Mouse (Mus musculus) embryonic facial prominence, embryonic 13.5 days (tissue): ENCODE data around the gene Efs. TPM values are rescaled to one million over a fixed set of nuclear protein-coding genes. Genes with fewer than 3 reads are reported as not detected.
"Not testable (repeated sequence)": the region's sequence is repeated elsewhere in the genome, so short reads cannot be mapped to it uniquely, and the experiment has no call there.

Experiments
- ATAC-seq: fragments of 200-750 bp; cut with Nextera tagmentation; 2 replicates; pipeline ENCODE4 v1.8.0; 2017; ENCODE audit warnings: low read depth; ENCODE audit not compliant: insufficient number of reproducible peaks, insufficient read depth, low FRiP score, low TSS enrichment
- H3K27ac ChIP-seq: fragments of 300-500 bp; sonication (generic); 2 replicates; pipeline ENCODE4 v1.5.1; 2015; ENCODE audit warnings: moderate library complexity, mild to moderate bottlenecking, inconsistent platforms
- H3K27me3 ChIP-seq: fragments of 300-500 bp; sonication (generic); 2 replicates; pipeline ENCODE4 v1.6.1; 2015; ENCODE audit warnings: mild to moderate bottlenecking, inconsistent platforms
- H3K36me3 ChIP-seq: fragments of 300-500 bp; sonication (generic); 2 replicates; pipeline ENCODE4 v1.6.1; 2015; ENCODE audit warnings: mild to moderate bottlenecking, inconsistent platforms
- H3K4me1 ChIP-seq: fragments of 300-500 bp; sonication (generic); 2 replicates; pipeline ENCODE4 v1.6.1; 2015; ENCODE audit warnings: inconsistent platforms
- H3K4me2 ChIP-seq: fragments of 300-500 bp; sonication (generic); 2 replicates; pipeline ENCODE4 v1.6.1; 2015; ENCODE audit warnings: moderate library complexity, mild to moderate bottlenecking, inconsistent platforms
- H3K4me3 ChIP-seq: fragments of 300-500 bp; sonication (generic); 2 replicates; pipeline ENCODE4 v1.5.1; 2015; ENCODE audit warnings: mild to moderate bottlenecking, inconsistent platforms
- H3K9ac ChIP-seq: fragments of 300-500 bp; sonication (generic); 2 replicates; pipeline ENCODE4 v1.6.1; 2015; ENCODE audit warnings: mild to moderate bottlenecking, inconsistent platforms
- H3K9me3 ChIP-seq: fragments of 300-500 bp; sonication (generic); 2 replicates; pipeline ENCODE4 v1.6.1; 2016; ENCODE audit warnings: inconsistent platforms
- WGBS: fragments of 180-500 bp; shearing (Covaris S2); methylation state at CpG from one replicate; pipeline ENCODE4 v1.1.7; 2015; ENCODE audit warnings: mixed read lengths; 5-methylcytosine and 5-hydroxymethylcytosine counted together
- polyA plus RNA-seq: library from polyadenylated mRNA; unstranded; fragments of >200 nt; fragmentation: Nextera tagmentation; extraction: Ambion mirVana; gene quantifications from 2 replicates; pipeline ENCODE4 v1.2.1, GENCODE M21; 2015

The Efs gene
- polyA plus RNA-seq = 50.3 and 50.9 TPM in 2 replicates

DNA sequence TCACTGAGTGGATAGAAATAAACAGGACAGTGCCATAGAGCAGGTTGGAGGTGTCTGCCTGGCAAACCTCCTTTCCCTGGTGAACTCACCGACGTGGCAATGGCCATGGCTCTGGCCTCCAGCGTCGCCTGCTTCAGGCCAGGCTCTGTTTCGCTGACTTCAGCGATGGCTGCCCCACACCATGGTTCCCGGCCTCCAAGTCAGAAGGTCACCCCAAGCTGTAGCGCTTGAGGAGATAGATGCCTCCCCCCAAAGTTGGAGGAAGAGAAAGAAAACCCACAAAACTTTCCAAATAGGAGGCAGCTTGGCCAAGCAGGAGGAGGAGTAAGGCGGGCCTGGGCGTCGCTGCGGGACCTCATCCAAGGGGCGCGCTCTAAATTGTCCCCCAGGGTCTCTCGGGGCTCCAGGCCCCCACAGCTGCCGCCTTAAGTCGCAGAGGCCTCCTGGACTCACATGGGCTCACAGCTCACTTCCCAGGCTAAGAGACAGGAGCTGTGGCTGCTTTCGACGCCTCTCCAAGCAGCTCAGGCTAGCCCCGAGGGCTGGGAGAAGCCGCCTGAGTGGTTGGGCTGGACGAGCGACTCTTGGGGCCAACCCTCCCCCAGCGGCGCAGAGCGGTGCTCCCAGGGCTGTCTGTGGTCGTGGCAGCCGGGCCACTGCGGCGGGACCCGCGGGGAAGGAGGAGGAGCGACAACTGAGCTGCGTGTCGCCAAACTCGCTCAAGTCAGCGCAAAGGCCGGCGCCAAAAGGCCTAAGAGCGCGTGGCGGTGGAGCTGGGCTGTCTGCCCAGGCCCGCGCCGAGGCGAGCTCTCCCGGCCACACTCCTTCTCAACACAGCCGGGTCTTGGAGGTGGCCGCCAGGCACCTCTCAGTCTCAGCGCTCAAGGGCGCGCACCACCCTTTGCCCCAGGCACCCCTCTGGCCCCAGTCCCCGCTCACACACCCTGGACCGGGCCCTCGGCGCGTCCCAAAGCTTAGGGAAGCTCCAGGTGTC lies at the start of gene Efs:
Gene Efs, minus strand, starts transcription at position 778 of the 994 bp plus-strand sequence.
- no peaks in the 10 kb centered on the region for H3K27me3 ChIP-seq
- H3K4me3 ChIP-seq = peak within 1 kb of the TSS; percentile 65
- H3K4me1 ChIP-seq = peaks cover 54% of the 10 kb centered on the region
- peaks cover 18% of the 10 kb centered on the region for H3K9me3 ChIP-seq
- peak within 1 kb of the TSS; percentile 97 for H3K9ac ChIP-seq
- peak within 1 kb of the TSS; percentile 92 for H3K4me2 ChIP-seq
- H3K27ac ChIP-seq = peak within 1 kb of the TSS; percentile 100
- WGBS = under 1% methylated on average over 50 of the region's 57 CpGs
- ATAC-seq = peak; percentile 60
- H3K36me3 ChIP-seq = peaks cover 26% of the 10 kb centered on the region

GRCm38 (mm10) chr14:54974068-54974791 lies 48.3 kb upstream of the Efs start:
- H3K4me3 ChIP-seq = no peak overlapping the region
- H3K36me3 ChIP-seq = no peaks in the 10 kb centered on the region
- no peak overlapping the region for H3K4me2 ChIP-seq
- ATAC-seq = no peak
- no peak overlapping the region for H3K27ac ChIP-seq
- H3K4me1 ChIP-seq = no peaks in the 10 kb centered on the region; the same call in 1 of the 2 replicates
- H3K9ac ChIP-seq = no peak overlapping the region
- no peaks in the 10 kb centered on the region for H3K9me3 ChIP-seq
- H3K27me3 ChIP-seq = peaks cover 4% of the 10 kb centered on the region; the same call in 1 of the 2 replicates
- 74% methylated on average over 6 of the region's 6 CpGs for WGBS

GRCm38 (mm10) chr14:54972786-54973185 lies 46.9 kb upstream of the Efs start:
- H3K9me3 ChIP-seq, H3K27ac ChIP-seq, H3K27me3 ChIP-seq, H3K36me3 ChIP-seq, H3K4me2 ChIP-seq, H3K9ac ChIP-seq, H3K4me1 ChIP-seq, H3K4me3 ChIP-seq, ATAC-seq: not testable (repeated sequence)
- 86% methylated on average over 9 of the region's 11 CpGs for WGBS

- ATAC-seq = no peak
- H3K36me3 ChIP-seq = no peaks in the 10 kb centered on the region
Observed at GRCm38 (mm10) chr14:54968344-54968743, 42.4 kb upstream of the Efs start.

GRCm38 (mm10) chr14:54967874-54968273 lies 41.9 kb upstream of the Efs start:
- H3K4me3 ChIP-seq = no peak overlapping the region
- no peak for ATAC-seq
- WGBS = 83% methylated on average over 3 of the region's 3 CpGs
- H3K36me3 ChIP-seq = no peaks in the 10 kb centered on the region
- no peaks in the 10 kb centered on the region for H3K9me3 ChIP-seq
- H3K27ac ChIP-seq = no peak overlapping the region
- H3K4me1 ChIP-seq = no peaks in the 10 kb centered on the region
- H3K4me2 ChIP-seq = no peak overlapping the region
- H3K9ac ChIP-seq = no peak overlapping the region
- H3K27me3 ChIP-seq = no peaks in the 10 kb centered on the region

More at GRCm38 (mm10) chr14:54968344-54968743, 42.4 kb upstream of the Efs start:
- Histone ChIP-seq H3K9me3 (no peaks in the 10 kb centered on the region), H3K9ac (no peak overlapping the region), H3K27me3 (no peaks in the 10 kb centered on the region), H3K4me3 (no peak overlapping the region), H3K4me2 (no peak overlapping the region), H3K27ac (no peak overlapping the region), H3K4me1 (no peaks in the 10 kb centered on the region)

- no peaks in the 10 kb centered on the region for H3K9me3 ChIP-seq
- H3K4me3 ChIP-seq = no peak within 1 kb of the TSS
- H3K4me2 ChIP-seq = no peak within 1 kb of the TSS
- no peak within 1 kb of the TSS for H3K9ac ChIP-seq
- H3K27ac ChIP-seq = no peak within 1 kb of the TSS
- no peak for ATAC-seq
- H3K36me3 ChIP-seq = no peaks in the 10 kb centered on the region
- WGBS = 71% methylated on average over 7 of the region's 7 CpGs
- no peaks in the 10 kb centered on the region for H3K27me3 ChIP-seq
- no peaks in the 10 kb centered on the region for H3K4me1 ChIP-seq
Observed at GRCm38 (mm10) chr14:54966320-54966977, 40.5 kb upstream of the Efs start, which contains the start of gene Myh6. Myh6 (minus strand) TSS chr14:54966927.

DNA sequence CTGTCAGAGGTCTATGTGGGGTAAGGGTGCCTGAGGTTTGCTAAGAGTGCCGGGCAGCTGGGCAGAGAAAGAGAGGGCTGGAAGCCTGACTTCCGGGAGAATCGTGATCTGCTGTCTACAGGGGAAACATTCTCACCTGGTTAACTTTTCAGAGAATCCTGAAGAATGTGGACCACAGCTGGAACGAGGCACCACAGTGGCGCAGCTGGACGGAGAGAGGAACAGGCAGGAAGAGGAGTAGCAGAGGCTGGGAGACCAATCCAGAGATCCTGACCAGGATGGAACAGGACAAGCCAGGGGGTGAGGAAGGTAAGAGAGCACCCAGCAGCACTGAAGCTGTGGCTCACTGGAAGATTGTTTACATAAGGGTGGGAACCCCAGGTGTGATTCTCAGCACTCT lies 39.7 kb upstream of the Efs start:
- WGBS = 59% methylated on average over 6 of the region's 6 CpGs
- ATAC-seq = no peak
- no peaks in the 10 kb centered on the region for H3K36me3 ChIP-seq
- no peaks in the 10 kb centered on the region for H3K27me3 ChIP-seq
- no peak overlapping the region for H3K4me3 ChIP-seq
- H3K9ac ChIP-seq = no peak overlapping the region
- no peaks in the 10 kb centered on the region for H3K9me3 ChIP-seq
- H3K4me2 ChIP-seq = no peak overlapping the region
- no peak overlapping the region for H3K27ac ChIP-seq
- 0 out of 2 replicates have a peak, but pooled peaks cover 3% of the 10 kb centered on the region for H3K4me1 ChIP-seq

GRCm38 (mm10) chr14:54965044-54965443 lies 39.1 kb upstream of the Efs start:
- Histone ChIP-seq H3K4me2 (no peak overlapping the region), H3K9ac (no peak overlapping the region), H3K4me1 (0 out of 2 replicates have a peak, but pooled peaks cover 3% of the 10 kb centered on the region), H3K27me3 (no peaks in the 10 kb centered on the region), H3K9me3 (no peaks in the 10 kb centered on the region), H3K27ac (no peak overlapping the region), H3K36me3 (no peaks in the 10 kb centered on the region), H3K4me3 (no peak overlapping the region)
- 77% methylated on average over 15 of the region's 15 CpGs for WGBS
- no peak for ATAC-seq

GRCm38 (mm10) chr14:54963727-54964126 lies 37.8 kb upstream of the Efs start:
- Histone ChIP-seq H3K4me2 (no peak overlapping the region), H3K9ac (no peak overlapping the region), H3K27ac (no peak overlapping the region), H3K4me3 (no peak overlapping the region), H3K9me3 (no peaks in the 10 kb centered on the region), H3K36me3 (no peaks in the 10 kb centered on the region), H3K27me3 (no peaks in the 10 kb centered on the region), H3K4me1 (0 out of 2 replicates have a peak, but pooled peaks cover 3% of the 10 kb centered on the region)
- no peak for ATAC-seq
- WGBS = 92% methylated on average over 11 of the region's 11 CpGs

DNA sequence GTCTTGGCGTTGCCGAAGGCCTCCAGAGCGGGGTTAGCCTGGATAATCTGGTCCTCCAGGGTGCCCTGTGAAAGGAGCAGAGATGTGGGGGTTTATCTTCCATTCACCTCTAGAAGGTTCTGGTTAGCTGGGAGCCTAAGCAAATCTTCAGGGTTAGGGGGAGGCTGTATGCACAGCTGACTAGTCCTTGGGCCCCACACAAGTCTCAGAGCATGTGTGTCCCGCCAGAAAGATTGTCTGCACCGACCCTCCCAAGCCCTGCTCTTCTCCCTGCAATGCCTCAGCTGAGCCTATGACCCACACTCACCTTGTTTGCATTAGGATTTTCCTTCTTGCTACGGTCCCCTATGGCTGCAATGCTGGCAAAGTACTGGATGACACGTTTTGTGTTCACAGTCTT lies 36.8 kb upstream of the Efs start:
- WGBS = 80% methylated on average over 7 of the region's 7 CpGs
- ATAC-seq = no peak

GRCm38 (mm10) chr14:54961487-54961886 lies 35.6 kb upstream of the Efs start:
- Histone ChIP-seq H3K4me1 (0 out of 2 replicates have a peak, but pooled peaks cover 3% of the 10 kb centered on the region), H3K27ac (no peak overlapping the region), H3K27me3 (no peaks in the 10 kb centered on the region), H3K9ac (no peak overlapping the region), H3K36me3 (no peaks in the 10 kb centered on the region), H3K4me2 (no peak overlapping the region), H3K9me3 (no peaks in the 10 kb centered on the region), H3K4me3 (no peak overlapping the region)
- ATAC-seq = no peak
- WGBS = 77% methylated on average over 5 of the region's 5 CpGs

More for the DNA sequence above, 36.8 kb upstream of the Efs start:
- Histone ChIP-seq H3K4me1 (0 out of 2 replicates have a peak, but pooled peaks cover 3% of the 10 kb centered on the region), H3K27ac (no peak overlapping the region), H3K9ac (no peak overlapping the region), H3K9me3 (no peaks in the 10 kb centered on the region), H3K4me2 (no peak overlapping the region), H3K36me3 (no peaks in the 10 kb centered on the region), H3K27me3 (no peaks in the 10 kb centered on the region), H3K4me3 (no peak overlapping the region)
